Mouse (Mus musculus): ENCODE results near the gene Cdhr1.

DNA sequence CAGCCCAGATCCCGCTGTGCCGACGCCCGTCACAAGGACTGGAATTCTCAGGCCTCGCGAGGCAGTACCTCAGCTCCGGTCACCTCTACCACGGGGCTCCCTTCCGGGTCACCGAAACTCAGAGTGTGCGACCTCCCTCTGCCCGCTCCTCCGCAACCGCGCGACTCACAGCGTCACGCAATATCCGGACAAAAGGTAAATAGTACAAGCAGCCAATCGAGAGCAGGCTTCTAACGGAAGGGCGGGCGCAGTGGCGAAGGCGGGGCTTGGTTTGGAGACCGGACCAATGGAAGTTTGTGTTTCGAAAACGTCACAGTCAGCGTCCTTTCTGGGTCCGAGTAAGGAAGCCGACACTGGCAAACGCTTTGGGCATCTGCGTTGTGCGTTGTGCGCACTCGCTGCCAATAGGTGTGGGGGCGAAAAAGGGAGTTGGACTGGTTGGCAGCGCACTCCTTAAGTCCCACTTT lies 37.0 kb upstream of the Cdhr1 start, which contains the start of gene Ghitm:
- TF ChIP-seq POLR2A (IDR thresholded peaks at IDR 0.05; ENCODE audit: extremely low read depth, insufficient read depth, low read length): peak; percentile 74
- no peak for TF ChIP-seq CTCF (IDR thresholded peaks at IDR 0.05; ENCODE audit: low read depth, low read length)

Measured in liver, adult 2 months (tissue).